Mouse (Mus musculus) testis, adult 10 weeks (tissue): ENCODE data around the gene Itgb7. TPM values are rescaled to one million over a fixed set of nuclear protein-coding genes. Genes with fewer than 3 reads are reported as not detected.

ENCODE experiments used
- polyA plus RNA-seq: library from polyadenylated mRNA; stranded (reverse); fragments of 350-450 nt; fragmentation: Illumina TruSeq; extraction: RNeasy Lipid Tissue Mini Kit (QIAGEN cat#74804); gene quantifications from one replicate; pipeline ENCODE4 v1.2.3, GENCODE M21; 2014; ENCODE audit warnings: low read depth, low replicate concordance

The Itgb7 gene
- polyA plus RNA-seq = not detected

GRCm38 (mm10) chr15:102231748-102232147, at the start of gene Itgb7:
Itgb7 (minus strand) TSS chr15:102231944.

GRCm38 (mm10) chr15:102279092-102279782, 47.5 kb upstream of the Itgb7 start, which contains the start of gene Mfsd5:
Mfsd5 (plus strand) TSS chr15:102279454.

GRCm38 (mm10) chr15:102270274-102270960, 38.7 kb upstream of the Itgb7 start, which contains the start of gene Gm9918:
Gm9918 (plus strand) TSS chr15:102270563.

GRCm38 (mm10) chr15:102257202-102258075, 25.7 kb upstream of the Itgb7 start, which contains the start of gene Rarg:
Rarg (minus strand) TSS chr15:102257517.

GRCm38 (mm10) chr15:102204674-102205505, 26.9 kb downstream of the Itgb7 start, which contains the start of gene Csad:
Csad (minus strand) TSS chr15:102204724.

GRCm38 (mm10) chr15:102202971-102203834, 28.5 kb downstream of the Itgb7 start, which contains the start of gene Zfp740:
Zfp740 (plus strand) TSS chr15:102203249.

Other genes starting within 250 kb of the Itgb7 start
- gene Krt8, start 227.5 kb downstream of the Itgb7 start, polyA plus RNA-seq = 0.46 TPM
- gene Krt18, start 203.8 kb downstream of the Itgb7 start, polyA plus RNA-seq = not detected
- gene Eif4b, start 158.2 kb downstream of the Itgb7 start, polyA plus RNA-seq = 54.3 TPM
- gene Tns2, start 131.5 kb downstream of the Itgb7 start, polyA plus RNA-seq = 3.6 TPM
- 0.81 TPM for gene Spryd3, start 95.7 kb downstream of the Itgb7 start, polyA plus RNA-seq
- gene Igfbp6, start 87.6 kb downstream of the Itgb7 start, polyA plus RNA-seq = 0.57 TPM
- gene Soat2, start 81.4 kb downstream of the Itgb7 start, polyA plus RNA-seq = not detected
- 10.3 TPM for gene Zfp740, start 28.7 kb downstream of the Itgb7 start, polyA plus RNA-seq
- 5.8 TPM for gene Csad, start 27.2 kb downstream of the Itgb7 start, polyA plus RNA-seq
- gene Rarg, start 25.6 kb upstream of the Itgb7 start, polyA plus RNA-seq = 1.2 TPM
- gene Gm9918, start 38.6 kb upstream of the Itgb7 start, polyA plus RNA-seq = not detected
- 0.20 TPM for gene Mfsd5, start 47.5 kb upstream of the Itgb7 start, polyA plus RNA-seq
- 5.2 TPM for gene Espl1, start 64.3 kb upstream of the Itgb7 start, polyA plus RNA-seq
- gene Pfdn5, start 94.2 kb upstream of the Itgb7 start, polyA plus RNA-seq = 178 TPM
- 8.8 TPM for gene Myg1, start 99.8 kb upstream of the Itgb7 start, polyA plus RNA-seq
- 10.5 TPM for gene Aaas, start 118.8 kb upstream of the Itgb7 start, polyA plus RNA-seq
- gene Sp7, start 135.2 kb upstream of the Itgb7 start, polyA plus RNA-seq = 0.06 TPM
- gene Sp1, start 174.2 kb upstream of the Itgb7 start, polyA plus RNA-seq = 42.2 TPM
- gene Amhr2, start 213.4 kb upstream of the Itgb7 start, polyA plus RNA-seq = 3.7 TPM
- 5.6 TPM for gene Prr13, start 227.1 kb upstream of the Itgb7 start, polyA plus RNA-seq
- 1,121 TPM for gene Pcbp2, start 238.6 kb upstream of the Itgb7 start, polyA plus RNA-seq